27 mouse cellular contexts compared by ENCODE assay signal in the genomic region with DNA sequence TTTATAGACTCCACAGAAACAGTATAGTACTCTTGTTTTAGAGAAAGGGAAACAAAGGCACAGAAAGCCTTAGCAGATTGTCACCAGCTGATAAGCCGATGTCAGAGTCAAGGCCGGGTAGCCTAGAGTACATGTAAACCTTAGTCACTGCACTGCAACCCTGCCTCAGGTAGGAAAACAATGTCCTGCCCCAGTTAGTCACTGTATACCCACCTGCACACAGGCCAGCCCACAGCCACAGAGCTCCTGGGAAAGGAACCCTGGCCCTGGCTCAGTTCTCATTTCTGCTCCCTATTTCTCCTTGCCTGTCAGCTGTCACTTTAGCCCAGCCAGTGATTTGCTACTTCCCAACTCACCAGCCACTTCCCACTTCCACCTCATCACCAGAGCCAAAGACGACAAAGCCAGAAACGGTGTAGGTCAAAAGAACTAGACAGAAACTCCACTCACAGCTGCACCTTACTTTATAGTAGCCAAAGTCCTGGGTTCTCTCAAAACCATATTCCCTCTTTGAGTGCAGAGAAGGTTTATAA. TPM values are rescaled to one million over a fixed set of nuclear protein-coding genes. Genes with fewer than 3 reads are reported as not detected.
DNase-seq lines count a peak whose midpoint lies in the region; ATAC-seq and TF ChIP-seq lines count a peak whose summit lies in the region.
"Had no signal": no experiment of that assay in that cellular context is flagged by ENCODE, and none has a peak within 500 bp of the region (broad histone marks: within the 10 kb centered on the region; RNA-seq: fewer than 3 reads in every experiment).

No protein-coding gene starts in this region.

- H3K27me3 ChIP-seq in liver, adult 2 months (ENCODE audit: control insufficient read depth, insufficient read depth, low read length): no peaks in the 10 kb centered on the region
- H3K27me3 ChIP-seq in liver, embryonic 12.5 days (replicated peaks): no peaks in the 10 kb centered on the region
- H3K27me3 ChIP-seq in megakaryocyte, embryonic 14.5 days (replicated peaks): no peaks in the 10 kb centered on the region
- no peaks in the 10 kb centered on the region for H3K27me3 ChIP-seq in stomach, postnatal 0 days (ENCODE audit: control insufficient read depth, insufficient read depth, low read length)
- no peaks in the 10 kb centered on the region for H3K27me3 ChIP-seq in forebrain, embryonic 14.5 days (replicated peaks; ENCODE audit: control insufficient read depth, insufficient read depth, low read length)
- H3K27me3 ChIP-seq: embryonic facial prominence, embryonic 13.5 days; forebrain, embryonic 13.5 days; heart, embryonic 13.5 days; hindbrain, embryonic 13.5 days; intestine, embryonic 15.5 days had no signal

- peak; percentile 24 to 42 for DNase-seq in heart, adult 18-20 months
- DNase-seq in heart, postnatal 14 days: no peak
- DNase-seq in liver, adult 2 months (ENCODE audit: extremely low read depth, low read depth, low spot score): peak; percentile 44
- DNase-seq in stomach, postnatal 0 days (ENCODE audit: low spot score): peak; percentile 63
- no peak for DNase-seq in thymus, postnatal 36 days
- no peak for DNase-seq in forebrain, embryonic 14.5 days (ENCODE audit: low spot score)
- DNase-seq: adrenal gland, adult 2 months; cerebellum, adult 11 months; cerebellum, adult 8-10 months; cerebellum, postnatal 10 days; cerebellum, postnatal 36 days; embryo, embryonic 11 days; gastrocnemius, postnatal 10 days; gastrocnemius, postnatal 36 days; heart, postnatal 36 days had no signal

- H3K4me1 ChIP-seq in liver, adult 2 months (ENCODE audit: control insufficient read depth, insufficient read depth, low read length): peaks cover 4% of the 10 kb centered on the region
- peaks cover 25% of the 10 kb centered on the region for H3K4me1 ChIP-seq in liver, embryonic 12.5 days
- H3K4me1 ChIP-seq in megakaryocyte, embryonic 14.5 days: peaks cover 54% of the 10 kb centered on the region
- H3K4me1 ChIP-seq in stomach, postnatal 0 days (replicated peaks; ENCODE audit: control insufficient read depth, insufficient read depth): no peaks in the 10 kb centered on the region
- H3K4me1 ChIP-seq in forebrain, embryonic 14.5 days (ENCODE audit: control insufficient read depth, insufficient read depth, low read length): no peaks in the 10 kb centered on the region; the same call in 1 of the 2 replicates

- TF ChIP-seq EP300 in stomach, postnatal 0 days (optimal IDR thresholded peaks at IDR 0.05): no peak

- no peaks in the 10 kb centered on the region for H3K9me3 ChIP-seq in liver, embryonic 12.5 days (replicated peaks)
- H3K9me3 ChIP-seq in megakaryocyte, embryonic 14.5 days: peaks cover 13% of the 10 kb centered on the region
- no peaks in the 10 kb centered on the region for H3K9me3 ChIP-seq in stomach, postnatal 0 days (ENCODE audit: control insufficient read depth, low read length)
- H3K9me3 ChIP-seq in forebrain, embryonic 14.5 days (replicated peaks; ENCODE audit: control insufficient read depth, low read length): no peaks in the 10 kb centered on the region
- H3K9me3 ChIP-seq: embryonic facial prominence, embryonic 13.5 days; intestine, embryonic 15.5 days had no signal

- peaks cover 17% of the 10 kb centered on the region; the same call in 1 of the 2 replicates for H3K79me2 ChIP-seq in liver, adult 2 months (ENCODE audit: control insufficient read depth, insufficient read depth, low read length)

- no peak overlapping the region for H3K4me3 ChIP-seq in liver, adult 2 months (ENCODE audit: insufficient read depth, low read depth, low read length)
- H3K4me3 ChIP-seq in liver, embryonic 12.5 days: no peak overlapping the region
- peak overlapping the region; percentile 18 for H3K4me3 ChIP-seq in megakaryocyte, embryonic 14.5 days (replicated peaks)
- H3K4me3 ChIP-seq in stomach, postnatal 0 days (ENCODE audit: low read depth, low read length): no peak overlapping the region
- H3K4me3 ChIP-seq in forebrain, embryonic 14.5 days (ENCODE audit: low read depth, low read length): no peak overlapping the region
- H3K4me3 ChIP-seq: embryonic facial prominence, embryonic 10.5 days; embryonic facial prominence, embryonic 13.5 days; erythroblast, embryonic 14.5 days; forebrain, embryonic 13.5 days; heart, embryonic 13.5 days; hindbrain, embryonic 10.5 days; hindbrain, embryonic 13.5 days; intestine, embryonic 15.5 days had no signal

- TF ChIP-seq POLR2A in liver, adult 2 months (IDR thresholded peaks at IDR 0.05; ENCODE audit: extremely low read depth, insufficient read depth, low read length): no peak

- H3K27ac ChIP-seq in liver, adult 2 months (replicated peaks; ENCODE audit: insufficient read depth, low read depth, low read length): no peak overlapping the region
- no peak overlapping the region for H3K27ac ChIP-seq in liver, embryonic 12.5 days
- H3K27ac ChIP-seq in stomach, postnatal 0 days (replicated peaks): no peak overlapping the region
- no peak overlapping the region for H3K27ac ChIP-seq in forebrain, embryonic 14.5 days (ENCODE audit: low read depth, low read length)
- H3K27ac ChIP-seq: embryonic facial prominence, embryonic 10.5 days; embryonic facial prominence, embryonic 13.5 days; forebrain, embryonic 13.5 days; heart, embryonic 13.5 days; hindbrain, embryonic 10.5 days; hindbrain, embryonic 13.5 days; intestine, embryonic 15.5 days had no signal

- H3K4me2 ChIP-seq in liver, embryonic 12.5 days: no peak overlapping the region
- H3K4me2 ChIP-seq in stomach, postnatal 0 days (replicated peaks; ENCODE audit: low read depth): no peak overlapping the region
- no peak overlapping the region for H3K4me2 ChIP-seq in forebrain, embryonic 14.5 days (ENCODE audit: low read length)
- H3K4me2 ChIP-seq: embryonic facial prominence, embryonic 13.5 days; forebrain, embryonic 13.5 days; heart, embryonic 13.5 days; hindbrain, embryonic 13.5 days; intestine, embryonic 15.5 days had no signal

- 32% methylated on average over 4 of the region's 4 CpGs for WGBS in liver, adult 2 months
- 65% methylated on average over 4 of the region's 4 CpGs for WGBS in liver, embryonic 12.5 days (ENCODE audit: insufficient replicate concordance)
- WGBS in stomach, postnatal 0 days: 47% methylated on average over 4 of the region's 4 CpGs
- WGBS in forebrain, embryonic 14.5 days: 87% methylated on average over 4 of the region's 4 CpGs

- peaks cover 3% of the 10 kb centered on the region; the same call in 1 of the 2 replicates for H3K36me3 ChIP-seq in liver, adult 2 months (ENCODE audit: control insufficient read depth, insufficient read depth, low read length)
- H3K36me3 ChIP-seq in liver, embryonic 12.5 days: peaks cover 47% of the 10 kb centered on the region
- H3K36me3 ChIP-seq in megakaryocyte, embryonic 14.5 days (replicated peaks; ENCODE audit: low read length): peaks cover 82% of the 10 kb centered on the region
- peaks cover 3% of the 10 kb centered on the region; the same call in 1 of the 2 replicates for H3K36me3 ChIP-seq in stomach, postnatal 0 days (ENCODE audit: control insufficient read depth, insufficient read depth, low read length)
- peaks cover 50% of the 10 kb centered on the region for H3K36me3 ChIP-seq in forebrain, embryonic 14.5 days (ENCODE audit: control insufficient read depth, insufficient read depth, low read length)

- no peak for ATAC-seq in liver, embryonic 12.5 days
- peak; percentile 93 for ATAC-seq in stomach, postnatal 0 days (ENCODE audit: low FRiP score, low TSS enrichment)
- no peak for ATAC-seq in forebrain, embryonic 14.5 days
- ATAC-seq: CD4-positive, CD25-positive, alpha-beta regulatory T cell, adult 4 months; forebrain, embryonic 13.5 days; hindbrain, embryonic 16.5 days; intestine, embryonic 15.5 days had no signal

- no peak overlapping the region for H3K9ac ChIP-seq in liver, adult 2 months (ENCODE audit: low read depth, low read length)
- H3K9ac ChIP-seq in liver, embryonic 12.5 days: no peak overlapping the region
- H3K9ac ChIP-seq in stomach, postnatal 0 days (ENCODE audit: low read length): no peak overlapping the region
- H3K9ac ChIP-seq in forebrain, embryonic 14.5 days (ENCODE audit: low read length): no peak overlapping the region
- H3K9ac ChIP-seq: forebrain, embryonic 13.5 days; heart, embryonic 13.5 days; hindbrain, embryonic 13.5 days; intestine, embryonic 15.5 days had no signal

- no peak for TF ChIP-seq CTCF in liver, adult 2 months (IDR thresholded peaks at IDR 0.05; ENCODE audit: low read depth, low read length)
- TF ChIP-seq CTCF in stomach, postnatal 0 days (IDR thresholded peaks at IDR 0.05; ENCODE audit: low read depth): no peak

- intact Hi-C loops in heart, postnatal 14 days (cut with DNase I): no loop called here

RNA-seq across cellular contexts. Expression of a gene that starts 24.4 kb away (rescaled TPM):
- 10 to 100 TPM; 17.1 to 24.2 TPM for total RNA-seq in heart, adult 18-20 months (2021)
- total RNA-seq in heart, postnatal 14 days (2021): 10 to 100 TPM; 31.4 to 33.6 TPM
- total RNA-seq in liver, adult 2 months (2014; rRNA removed): 21.1 and 24.9 TPM in 2 replicates
- 10.7 and 15.3 TPM in 2 replicates for polyA plus RNA-seq in liver, adult 2 months (2012; rRNA removed)
- polyA plus RNA-seq in liver, embryonic 12.5 days (2016; fragmentation: Nextera tagmentation; extraction: Ambion mirVana): 30.3 and 32.0 TPM in 2 replicates
- 24.6 and 75.9 TPM in 2 replicates for polyA plus RNA-seq in megakaryocyte, embryonic 14.5 days (2012; ENCODE audit: insufficient read depth, low replicate concordance)
- 15.5 and 18.3 TPM in 2 replicates for polyA plus RNA-seq in stomach, postnatal 0 days (2015; fragmentation: Nextera tagmentation; extraction: Ambion mirVana)
- 123 and 131 TPM in 2 replicates for polyA plus RNA-seq in forebrain, embryonic 14.5 days (2014; fragmentation: Nextera tagmentation; extraction: Ambion mirVana)

Comparison
In these comparisons a context has a peak if more than half of its experiments do, and no peak if none do; other contexts are left out.
1. DNase-seq: peak in heart, adult 18-20 months (2 of 2), liver, adult 2 months (single experiment) and stomach, postnatal 0 days (single experiment); none in heart, postnatal 14 days (0 of 2), thymus, postnatal 36 days (0 of 2) and forebrain, embryonic 14.5 days (single experiment).